Mouse (Mus musculus): ENCODE measurements around the gene Ttc9b.

DNA sequence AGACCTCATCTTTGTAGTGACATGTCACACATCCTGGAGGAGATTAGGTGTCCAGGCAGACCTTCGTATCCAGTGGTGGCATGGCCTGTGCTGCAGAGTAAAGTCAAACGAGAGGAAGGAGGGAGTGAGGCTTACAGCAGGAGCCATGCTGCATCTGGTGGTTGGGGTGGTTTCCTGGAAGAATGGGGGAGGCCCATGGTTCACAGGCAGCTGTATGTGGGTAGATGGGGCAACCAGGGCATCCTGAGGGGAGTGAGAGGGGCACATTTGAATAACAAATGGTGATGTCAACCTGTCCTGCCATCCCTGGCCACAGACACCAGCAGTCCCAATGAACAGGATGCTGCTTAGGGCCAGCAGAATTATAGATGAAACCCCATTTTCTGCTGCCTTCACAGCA lies 44.0 kb upstream of the Ttc9b start:
- TF ChIP-seq CTCF (IDR thresholded peaks at IDR 0.05; ENCODE audit: low read depth, low read length) (no peak), GATA1 (IDR thresholded peaks at IDR 0.05; ENCODE audit: borderline replicate concordance, low read length) (no peak)

Data from G1E (cell line).